Mouse (Mus musculus): ENCODE measurements at regions not wholly inside any gene's neighbourhood (a gene's known extent, or its start where the extent isn't known, plus 50 kb on each side); places are given as distances from the start of the nearest gene placed in this dataset.

- no peak overlapping the region for H3K4me2 ChIP-seq
- no peak overlapping the region for H3K27ac ChIP-seq (replicated peaks)
- H3K4me1 ChIP-seq, result no peaks in the 10 kb centered on the region
- no peaks in the 10 kb centered on the region for H3K36me3 ChIP-seq
- H3K9me3 ChIP-seq (replicated peaks), result no peaks in the 10 kb centered on the region
- no peaks in the 10 kb centered on the region for H3K27me3 ChIP-seq (replicated peaks)
- H3K9ac ChIP-seq (replicated peaks), result no peak overlapping the region
- WGBS, result 82% methylated on average over 3 of the region's 3 CpGs
- no peak for ATAC-seq (ENCODE audit: low FRiP score)
- no peak overlapping the region for H3K4me3 ChIP-seq (replicated peaks)
These were observed 192.3 kb upstream of the Ddx18 start for GRCm38 (mm10) chr1:121760086-121760485.

DNA sequence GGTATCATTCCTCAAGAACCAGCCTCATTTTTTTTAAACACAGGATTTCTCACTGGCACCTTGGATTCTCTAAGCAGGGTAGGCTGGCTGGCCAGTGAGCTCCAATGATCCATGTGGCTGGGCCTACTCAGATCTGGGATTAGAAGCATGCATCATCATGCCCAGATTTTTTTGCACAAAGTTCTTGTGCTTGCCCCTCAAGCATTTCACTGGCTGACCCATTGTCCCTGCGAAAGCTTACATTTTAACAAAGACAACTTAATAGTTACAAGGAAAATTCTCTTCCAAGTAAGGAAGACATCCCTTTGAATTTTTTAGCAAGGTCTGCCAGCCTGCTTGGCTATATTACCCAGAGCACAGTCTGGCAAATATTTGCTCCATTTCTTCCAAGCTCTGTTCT, 177.4 kb upstream of the Ddx18 start:
- H3K4me3 ChIP-seq (replicated peaks), result no peak overlapping the region
- no peaks in the 10 kb centered on the region for H3K9me3 ChIP-seq (replicated peaks)
- H3K9ac ChIP-seq (replicated peaks), result no peak overlapping the region
- no peaks in the 10 kb centered on the region for H3K36me3 ChIP-seq
- no peak overlapping the region for H3K4me2 ChIP-seq
- no peak for ATAC-seq (ENCODE audit: low FRiP score)
- H3K27me3 ChIP-seq (replicated peaks), result no peaks in the 10 kb centered on the region
- no peaks in the 10 kb centered on the region for H3K4me1 ChIP-seq
- no peak overlapping the region for H3K27ac ChIP-seq (replicated peaks)
- WGBS, result 89% methylated on average over 1 of the region's 1 CpGs

DNA sequence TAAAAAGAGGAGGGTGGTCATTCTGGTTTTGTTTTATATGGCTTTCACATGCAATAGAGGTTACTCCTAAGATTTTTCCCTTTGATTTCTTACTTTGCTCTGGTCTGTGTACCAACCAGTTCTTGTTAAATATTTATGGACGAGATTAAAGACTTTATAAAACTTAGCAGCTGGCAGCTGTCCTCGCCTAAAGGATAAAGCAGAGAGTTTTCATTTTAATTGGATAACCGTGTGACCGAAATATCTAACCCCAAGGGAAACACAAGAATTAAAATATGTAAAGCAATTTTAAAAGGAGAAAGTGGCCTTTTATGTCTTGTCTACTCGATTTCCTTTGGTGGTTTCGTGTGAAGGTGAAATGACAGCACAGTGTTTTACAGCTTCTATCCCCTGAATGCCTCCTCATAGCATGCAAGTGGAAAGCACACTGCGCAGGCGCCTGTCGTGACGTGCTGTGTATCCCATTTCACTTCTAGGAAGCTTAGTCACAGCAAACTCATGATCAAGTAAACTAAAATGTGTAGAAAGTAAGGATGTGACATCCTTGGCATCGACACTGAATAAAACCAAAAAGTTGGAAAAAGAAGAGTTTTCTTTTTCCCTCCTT, 167.4 kb upstream of the Ddx18 start:
- H3K4me3 ChIP-seq (replicated peaks), result no peak overlapping the region
- no peak overlapping the region for H3K9ac ChIP-seq (replicated peaks)
- WGBS, result 66% methylated on average over 11 of the region's 11 CpGs
- no peaks in the 10 kb centered on the region for H3K4me1 ChIP-seq
- H3K36me3 ChIP-seq, result no peaks in the 10 kb centered on the region
- no peaks in the 10 kb centered on the region for H3K27me3 ChIP-seq (replicated peaks)
- no peak for ATAC-seq (ENCODE audit: low FRiP score)
- H3K27ac ChIP-seq (replicated peaks), result no peak overlapping the region
- no peak overlapping the region for H3K4me2 ChIP-seq
- H3K9me3 ChIP-seq (replicated peaks), result no peaks in the 10 kb centered on the region

GRCm38 (mm10) chr1:121734456-121735112, 166.8 kb upstream of the Ddx18 start:
- ATAC-seq (ENCODE audit: low FRiP score), result no peak
- no peak overlapping the region for H3K27ac ChIP-seq (replicated peaks)
- 71% methylated on average over 3 of the region's 3 CpGs for WGBS
- no peaks in the 10 kb centered on the region for H3K36me3 ChIP-seq
- no peak overlapping the region for H3K4me2 ChIP-seq
- H3K27me3 ChIP-seq (replicated peaks), result no peaks in the 10 kb centered on the region
- H3K4me1 ChIP-seq, result no peaks in the 10 kb centered on the region
- H3K4me3 ChIP-seq (replicated peaks), result no peak overlapping the region
- H3K9ac ChIP-seq (replicated peaks), result no peak overlapping the region
- H3K9me3 ChIP-seq (replicated peaks), result no peaks in the 10 kb centered on the region

DNA sequence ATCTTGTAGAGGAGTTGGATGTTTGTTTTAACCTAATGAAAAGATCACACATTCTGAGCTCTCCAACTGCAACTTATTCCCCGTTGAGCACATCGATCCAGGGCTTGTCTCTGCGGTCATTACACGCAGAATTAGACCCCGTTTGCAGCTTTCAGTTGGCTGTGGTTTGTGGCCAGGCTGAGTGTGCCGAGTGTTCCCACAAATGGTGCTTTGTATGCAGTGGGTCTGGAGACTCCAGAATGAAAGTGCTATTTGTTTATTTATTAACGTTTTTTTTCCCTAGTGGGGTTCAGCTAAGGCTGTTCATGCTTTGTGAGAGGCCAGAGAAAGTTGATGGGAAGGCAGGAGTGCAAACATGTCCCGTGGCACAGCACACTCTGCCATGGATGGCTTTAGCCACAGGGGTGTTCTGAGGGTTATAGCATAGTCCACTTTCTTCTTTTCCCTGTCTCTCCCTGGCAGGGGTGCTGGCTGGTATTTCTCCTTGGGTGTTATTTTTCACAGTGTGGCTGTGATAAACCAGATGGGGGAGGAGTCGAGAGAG, 141.6 kb upstream of the Ddx18 start:
- no peak for ATAC-seq (ENCODE audit: low FRiP score)
- H3K4me1 ChIP-seq, result no peaks in the 10 kb centered on the region
- H3K36me3 ChIP-seq, result no peaks in the 10 kb centered on the region
- no peaks in the 10 kb centered on the region for H3K9me3 ChIP-seq (replicated peaks)
- no peak overlapping the region for H3K4me2 ChIP-seq
- H3K4me3 ChIP-seq (replicated peaks), result no peak overlapping the region
- no peak overlapping the region for H3K27ac ChIP-seq (replicated peaks)
- H3K9ac ChIP-seq (replicated peaks), result no peak overlapping the region
- H3K27me3 ChIP-seq (replicated peaks), result no peaks in the 10 kb centered on the region
- WGBS, result 68% methylated on average over 9 of the region's 9 CpGs

DNA sequence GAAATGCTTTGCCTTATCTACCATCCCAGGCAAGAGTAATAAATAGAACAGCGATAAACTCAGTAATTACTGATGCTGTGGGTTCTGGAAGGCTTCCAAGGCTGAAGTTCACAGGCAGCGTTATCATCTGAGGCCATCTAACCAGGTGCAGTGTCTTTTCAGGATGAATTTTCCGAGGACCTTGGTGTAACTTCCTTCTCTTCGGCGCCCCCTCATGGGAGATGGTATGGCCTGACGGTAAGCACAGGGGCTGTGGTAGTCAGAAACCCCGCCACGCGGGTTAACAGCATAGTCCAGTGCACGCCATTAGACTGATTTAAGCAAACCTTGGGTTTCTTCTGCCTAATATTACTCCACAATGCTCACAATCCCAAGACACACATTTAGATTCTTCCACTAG, 140.5 kb upstream of the Ddx18 start:
- Histone ChIP-seq H3K4me3 (replicated peaks) (no peak overlapping the region), H3K9me3 (replicated peaks) (no peaks in the 10 kb centered on the region), H3K36me3 (no peaks in the 10 kb centered on the region), H3K27me3 (replicated peaks) (no peaks in the 10 kb centered on the region), H3K9ac (replicated peaks) (no peak overlapping the region), H3K4me2 (no peak overlapping the region), H3K27ac (replicated peaks) (no peak overlapping the region), H3K4me1 (no peaks in the 10 kb centered on the region)
- WGBS, result 69% methylated on average over 10 of the region's 10 CpGs
- ATAC-seq (ENCODE audit: low FRiP score), result no peak

DNA sequence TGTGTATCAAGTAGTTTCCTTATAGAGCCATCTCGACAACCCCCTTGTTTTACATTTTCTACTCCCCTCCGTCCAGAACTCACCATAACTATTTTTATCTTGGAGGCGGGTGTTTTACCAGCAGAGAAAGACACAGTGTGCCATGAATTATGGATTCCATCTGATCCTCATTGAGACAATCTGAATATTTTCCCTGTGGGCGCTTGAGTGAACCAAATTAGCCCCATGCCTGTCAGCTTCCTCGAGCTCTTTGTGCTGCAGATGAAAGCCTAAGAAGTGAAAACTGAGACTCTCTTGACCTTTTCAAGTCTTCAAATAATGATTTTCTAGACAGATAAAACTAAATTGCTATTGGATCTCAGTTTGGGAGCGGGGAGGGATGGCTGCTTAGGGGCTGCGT, 134.0 kb upstream of the Ddx18 start:
- no peaks in the 10 kb centered on the region for H3K9me3 ChIP-seq (replicated peaks)
- no peaks in the 10 kb centered on the region for H3K27me3 ChIP-seq (replicated peaks)
- WGBS, result 65% methylated on average over 7 of the region's 7 CpGs
- no peaks in the 10 kb centered on the region for H3K36me3 ChIP-seq
- no peak overlapping the region for H3K9ac ChIP-seq (replicated peaks)
- H3K27ac ChIP-seq (replicated peaks), result no peak overlapping the region
- H3K4me3 ChIP-seq (replicated peaks), result no peak overlapping the region
- ATAC-seq (ENCODE audit: low FRiP score), result no peak
- no peak overlapping the region for H3K4me2 ChIP-seq
- H3K4me1 ChIP-seq, result no peaks in the 10 kb centered on the region

DNA sequence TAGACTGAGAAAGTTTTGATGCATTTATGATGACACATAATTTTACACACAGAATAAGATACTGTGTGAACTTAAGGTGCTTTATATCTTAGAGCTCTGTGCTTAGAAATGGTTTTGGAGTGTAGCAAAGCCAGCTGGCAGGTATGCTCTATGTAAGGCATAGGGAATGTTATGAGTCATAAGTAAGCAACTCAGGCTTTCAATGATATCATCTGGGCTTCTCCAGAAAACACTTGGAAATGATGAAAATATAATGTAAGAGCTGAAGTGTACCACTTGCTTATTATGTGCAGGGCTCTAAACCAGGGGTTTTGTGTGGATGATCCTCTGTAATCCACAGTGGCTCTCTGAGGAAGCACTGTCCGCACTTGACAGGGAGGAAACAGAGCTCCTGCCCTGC, 86.1 kb upstream of the Ddx18 start:
- H3K4me3 ChIP-seq (replicated peaks), result no peak overlapping the region
- 100% methylated on average over 1 of the region's 1 CpGs for WGBS
- no peaks in the 10 kb centered on the region for H3K4me1 ChIP-seq
- H3K9ac ChIP-seq (replicated peaks), result no peak overlapping the region
- no peak for ATAC-seq (ENCODE audit: low FRiP score)
- no peaks in the 10 kb centered on the region for H3K9me3 ChIP-seq (replicated peaks)
- no peak overlapping the region for H3K27ac ChIP-seq (replicated peaks)
- H3K36me3 ChIP-seq, result no peaks in the 10 kb centered on the region
- H3K4me2 ChIP-seq, result no peak overlapping the region
- no peaks in the 10 kb centered on the region for H3K27me3 ChIP-seq (replicated peaks)

GRCm38 (mm10) chr1:121650071-121650470, 82.3 kb upstream of the Ddx18 start:
- Histone ChIP-seq H3K36me3 (no peaks in the 10 kb centered on the region), H3K4me1 (no peaks in the 10 kb centered on the region), H3K4me3 (replicated peaks) (no peak overlapping the region), H3K27me3 (replicated peaks) (no peaks in the 10 kb centered on the region), H3K27ac (replicated peaks) (no peak overlapping the region), H3K9me3 (replicated peaks) (no peaks in the 10 kb centered on the region), H3K4me2 (no peak overlapping the region), H3K9ac (replicated peaks) (no peak overlapping the region)
- ATAC-seq (ENCODE audit: low FRiP score), result no peak
- WGBS, result 92% methylated on average over 3 of the region's 3 CpGs

GRCm38 (mm10) chr1:121631466-121631865, 63.7 kb upstream of the Ddx18 start:
- no peak for ATAC-seq (ENCODE audit: low FRiP score)
- 80% methylated on average over 2 of the region's 2 CpGs for WGBS
- Histone ChIP-seq H3K27ac (replicated peaks) (no peak overlapping the region), H3K27me3 (replicated peaks) (no peaks in the 10 kb centered on the region), H3K4me1 (no peaks in the 10 kb centered on the region), H3K9ac (replicated peaks) (no peak overlapping the region), H3K9me3 (replicated peaks) (no peaks in the 10 kb centered on the region), H3K36me3 (no peaks in the 10 kb centered on the region), H3K4me2 (no peak overlapping the region), H3K4me3 (replicated peaks) (no peak overlapping the region)

DNA sequence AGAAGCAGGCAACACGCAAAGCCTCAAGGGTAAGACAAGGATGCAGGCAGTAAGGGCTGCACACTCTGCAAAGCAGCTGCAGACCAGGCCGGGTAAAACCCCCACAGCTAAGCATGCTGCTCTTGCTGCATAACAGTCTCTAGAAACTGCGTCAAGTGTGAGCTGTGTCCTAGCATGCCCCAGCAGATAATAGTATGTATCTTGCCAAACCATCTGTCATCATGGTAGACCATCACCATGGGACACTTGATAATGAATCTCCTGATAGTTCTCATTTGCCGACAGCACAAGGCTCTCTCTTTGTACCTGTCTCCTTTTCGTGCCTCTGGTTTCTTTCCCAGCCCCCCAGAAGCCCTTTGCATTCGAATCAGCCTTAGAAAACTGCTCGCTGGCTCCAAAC, 52.5 kb upstream of the Ddx18 start:
- 68% methylated on average over 7 of the region's 7 CpGs for WGBS
- no peak for ATAC-seq (ENCODE audit: low FRiP score)

GRCm38 (mm10) chr1:121618550-121618949, 50.8 kb upstream of the Ddx18 start:
- no peaks in the 10 kb centered on the region for H3K9me3 ChIP-seq (replicated peaks)
- no peak overlapping the region for H3K27ac ChIP-seq (replicated peaks)
- H3K27me3 ChIP-seq (replicated peaks), result no peaks in the 10 kb centered on the region
- 0 out of 2 replicates have a peak, but pooled peaks cover 4% of the 10 kb centered on the region for H3K4me1 ChIP-seq
- ATAC-seq (ENCODE audit: low FRiP score), result no peak
- no peak overlapping the region for H3K4me3 ChIP-seq (replicated peaks)
- H3K9ac ChIP-seq (replicated peaks), result no peak overlapping the region
- no peak overlapping the region for H3K4me2 ChIP-seq
- H3K36me3 ChIP-seq, result no peaks in the 10 kb centered on the region

More for the DNA sequence above, 52.5 kb upstream of the Ddx18 start:
- no peak overlapping the region for H3K9ac ChIP-seq (replicated peaks)
- H3K4me2 ChIP-seq, result no peak overlapping the region
- no peaks in the 10 kb centered on the region for H3K9me3 ChIP-seq (replicated peaks)
- H3K27ac ChIP-seq (replicated peaks), result no peak overlapping the region
- H3K4me3 ChIP-seq (replicated peaks), result no peak overlapping the region
- H3K4me1 ChIP-seq, result 0 out of 2 replicates have a peak, but pooled peaks cover 4% of the 10 kb centered on the region
- no peaks in the 10 kb centered on the region for H3K27me3 ChIP-seq (replicated peaks)
- no peaks in the 10 kb centered on the region for H3K36me3 ChIP-seq
